Mouse (Mus musculus) midbrain, postnatal 0 days (tissue): ENCODE measurements around the gene Neurl2. TPM values are rescaled to one million over a fixed set of nuclear protein-coding genes. Genes with fewer than 3 reads are reported as not detected.

Experiments
- ATAC-seq: fragments of 200-750 bp; cut with Nextera tagmentation; 2 replicates; pipeline ENCODE4 v1.8.0; 2017; ENCODE audit warnings: moderate number of reproducible peaks, mild to moderate bottlenecking, moderate TSS enrichment, moderate library complexity; ENCODE audit not compliant: low FRiP score
- DNase-seq: peaks from one replicate; pipeline ENCODE4 v3.0.0-alpha.2; 2015; ENCODE audit warnings: low spot score
- H3K27ac ChIP-seq: fragments of 300-500 bp; sonication (generic); 2 replicates; pipeline ENCODE4 v1.5.1; 2014; ENCODE audit warnings: low read depth, mild to moderate bottlenecking, low read length, mixed read lengths
- H3K27me3 ChIP-seq: fragments of 300-500 bp; sonication (generic); 2 replicates; pipeline ENCODE4 v1.6.1; 2014; ENCODE audit warnings: low read length, control low read depth, mixed read lengths; ENCODE audit not compliant: insufficient read depth
- H3K36me3 ChIP-seq: fragments of 300-500 bp; sonication (generic); 2 replicates; pipeline ENCODE4 v1.6.1; 2014; ENCODE audit warnings: low read length, control low read depth, mixed read lengths; ENCODE audit not compliant: insufficient read depth
- H3K4me1 ChIP-seq: fragments of 300-500 bp; sonication (generic); 2 replicates; pipeline ENCODE4 v1.6.1; 2014; ENCODE audit warnings: mild to moderate bottlenecking, control low read depth, antibody characterized with exemption, low read length, mixed read lengths; ENCODE audit not compliant: insufficient read depth
- H3K4me2 ChIP-seq: fragments of 300-500 bp; sonication (generic); 2 replicates; pipeline ENCODE4 v1.6.1; 2014; ENCODE audit warnings: low read depth, mild to moderate bottlenecking, low read length, mixed read lengths; ENCODE audit not compliant: poor library complexity, severe bottlenecking
- H3K4me3 ChIP-seq: fragments of 300-500 bp; sonication (generic); 2 replicates; pipeline ENCODE4 v1.5.1; 2014; ENCODE audit warnings: low read depth, mild to moderate bottlenecking, low read length, moderate library complexity
- H3K9ac ChIP-seq: fragments of 300-500 bp; sonication (generic); replicated peaks from 2 replicates; pipeline ENCODE4 v1.6.1; 2014; ENCODE audit warnings: mild to moderate bottlenecking, low read length, moderate library complexity, mixed read lengths; ENCODE audit not compliant: poor library complexity, severe bottlenecking
- H3K9me3 ChIP-seq: fragments of 300-500 bp; sonication (generic); 2 replicates; pipeline ENCODE4 v1.6.1; 2016; ENCODE audit warnings: low read length, control low read depth
- CTCF ChIP-seq: IDR thresholded peaks from 2 replicates; pipeline ENCODE4 v1.5.1; 2016; ENCODE audit warnings: antibody characterized with exemption, mild to moderate bottlenecking
- WGBS: fragments of 180-500 bp; shearing (Covaris S2); extraction: QIAGEN DNeasy Blood & Tissue Kit; methylation state at CpG from one replicate; pipeline ENCODE4 v1.1.7; 2014; 5-methylcytosine and 5-hydroxymethylcytosine counted together
- polyA plus RNA-seq: library from polyadenylated mRNA; unstranded; fragments of >200 nt; fragmentation: Nextera tagmentation; extraction: Ambion mirVana; gene quantifications from 2 replicates; pipeline ENCODE4 v1.2.1, GENCODE M21; 2015
- total RNA-seq: library from RNA; depleted of rRNA; stranded (reverse); fragments of >200 nt; gene quantifications from 2 replicates; pipeline ENCODE4 v1.2.3, GENCODE M21; 2014

Neurl2 gene
- total and polyA plus RNA-seq, 2 experiments from 2014 or later: 7.8 to 11.2 TPM

GRCm38 (mm10) chr2:164831029-164831428 lies 2.2 kb downstream of the Neurl2 start:
- Histone ChIP-seq H3K27ac (no peak overlapping the region), H3K4me1 (peaks cover 10% of the 10 kb centered on the region), H3K9me3 (no peaks in the 10 kb centered on the region), H3K27me3 (no peaks in the 10 kb centered on the region), H3K4me3 (no peak overlapping the region), H3K4me2 (no peak overlapping the region), H3K9ac (no peak overlapping the region), H3K36me3 (peaks cover 7% of the 10 kb centered on the region)
- no peak for ATAC-seq
- DNase-seq: no peak
- WGBS: 88% methylated on average over 10 of the region's 10 CpGs
- TF ChIP-seq CTCF: no peak

- no peak for ATAC-seq
- Histone ChIP-seq H3K4me3 (no peak overlapping the region), H3K4me2 (no peak overlapping the region), H3K27ac (no peak overlapping the region), H3K36me3 (peaks cover 21% of the 10 kb centered on the region), H3K9ac (no peak overlapping the region), H3K27me3 (no peaks in the 10 kb centered on the region), H3K4me1 (peaks cover 3% of the 10 kb centered on the region; the same call in 1 of the 2 replicates), H3K9me3 (no peaks in the 10 kb centered on the region)
- DNase-seq: no peak
- 93% methylated on average over 1 of the region's 1 CpGs for WGBS
- no peak for TF ChIP-seq CTCF
These were observed 4.2 kb downstream of the Neurl2 start for GRCm38 (mm10) chr2:164829090-164829489.

- H3K27ac ChIP-seq: no peak within 1 kb of the TSS
- no peak within 1 kb of the TSS for H3K4me3 ChIP-seq
- H3K4me2 ChIP-seq: no peak within 1 kb of the TSS
- no peak for TF ChIP-seq CTCF
- WGBS: 87% methylated on average over 6 of the region's 6 CpGs
- no peak for ATAC-seq
- no peak for DNase-seq
- no peaks in the 10 kb centered on the region for H3K27me3 ChIP-seq
- peaks cover 8% of the 10 kb centered on the region; the same call in 1 of the 2 replicates for H3K4me1 ChIP-seq
- peaks cover 21% of the 10 kb centered on the region for H3K36me3 ChIP-seq
- H3K9ac ChIP-seq: no peak within 1 kb of the TSS
- H3K9me3 ChIP-seq: no peaks in the 10 kb centered on the region
These were observed 4.8 kb downstream of the Neurl2 start, which contains the start of gene Spata25 for GRCm38 (mm10) chr2:164828437-164828836. Spata25 (minus strand) TSS chr2:164828537.

- TF ChIP-seq CTCF: no peak
- no peak for DNase-seq
- no peak for ATAC-seq
These were observed 6.0 kb downstream of the Neurl2 start for GRCm38 (mm10) chr2:164827146-164827850.

GRCm38 (mm10) chr2:164825521-164825920 lies 7.7 kb downstream of the Neurl2 start:
- Histone ChIP-seq H3K27ac (no peak overlapping the region), H3K27me3 (no peaks in the 10 kb centered on the region), H3K9ac (no peak overlapping the region), H3K9me3 (no peaks in the 10 kb centered on the region), H3K4me1 (peaks cover 5% of the 10 kb centered on the region; the same call in 1 of the 2 replicates), H3K4me3 (no peak overlapping the region), H3K36me3 (peaks cover 30% of the 10 kb centered on the region), H3K4me2 (no peak overlapping the region)
- TF ChIP-seq CTCF: no peak
- DNase-seq (no peak), ATAC-seq (no peak)
- 98% methylated on average over 17 of the region's 17 CpGs for WGBS

More at GRCm38 (mm10) chr2:164827146-164827850, 6.0 kb downstream of the Neurl2 start:
- Histone ChIP-seq H3K27ac (no peak overlapping the region), H3K27me3 (no peaks in the 10 kb centered on the region), H3K9ac (no peak overlapping the region), H3K4me1 (peaks cover 5% of the 10 kb centered on the region; the same call in 1 of the 2 replicates), H3K36me3 (peaks cover 21% of the 10 kb centered on the region), H3K4me2 (no peak overlapping the region), H3K9me3 (no peaks in the 10 kb centered on the region), H3K4me3 (no peak overlapping the region)
- WGBS: 92% methylated on average over 16 of the region's 16 CpGs

- Histone ChIP-seq H3K27me3 (no peaks in the 10 kb centered on the region), H3K9ac (no peak overlapping the region), H3K36me3 (peaks cover 36% of the 10 kb centered on the region), H3K4me1 (peaks cover 5% of the 10 kb centered on the region; the same call in 1 of the 2 replicates), H3K4me2 (peak overlapping the region; percentile 58), H3K4me3 (no peak overlapping the region), H3K27ac (no peak overlapping the region), H3K9me3 (no peaks in the 10 kb centered on the region)
- no peak for TF ChIP-seq CTCF
- 86% methylated on average over 4 of the region's 4 CpGs for WGBS
- ATAC-seq: no peak
- no peak for DNase-seq
These were observed 9.3 kb downstream of the Neurl2 start for GRCm38 (mm10) chr2:164823969-164824368.
